ENCODE assay signal across 9 mouse cellular contexts in genomic region chr11:106269060-106269431, GRCm38 (mm10). TPM values are rescaled to one million over a fixed set of nuclear protein-coding genes. Genes with fewer than 3 reads are reported as not detected.
DNase-seq lines count a peak whose midpoint lies in the region; ATAC-seq and TF ChIP-seq lines count a peak whose summit lies in the region.
"Had no signal": no experiment of that assay in that cellular context is flagged by ENCODE, and none has a peak within 500 bp of the region (broad histone marks: within the 10 kb centered on the region; RNA-seq: fewer than 3 reads in every experiment).

No protein-coding gene starts in this region.

- H3K27me3 ChIP-seq in forebrain, embryonic 10.5 days (ENCODE audit: poor library complexity, severe bottlenecking), result no peaks in the 10 kb centered on the region
- no peaks in the 10 kb centered on the region for H3K27me3 ChIP-seq in forebrain, postnatal 0 days (ENCODE audit: insufficient read depth, low read length)
- H3K27me3 ChIP-seq in midbrain, embryonic 14.5 days (ENCODE audit: control insufficient read depth, insufficient read depth, low read length), result no peaks in the 10 kb centered on the region
- H3K27me3 ChIP-seq: Patski had no signal

- no peak for TF ChIP-seq CTCF in forebrain, postnatal 0 days (IDR thresholded peaks at IDR 0.05; ENCODE audit: low read depth)
- no peak for TF ChIP-seq CTCF in bone marrow, adult 2 months (IDR thresholded peaks at IDR 0.05; ENCODE audit: control insufficient read depth, insufficient read depth, low read length)

- H3K9ac ChIP-seq in forebrain, postnatal 0 days, result no peak overlapping the region
- H3K9ac ChIP-seq in midbrain, embryonic 14.5 days (replicated peaks; ENCODE audit: low read length), result peak overlapping the region; percentile 17; the same call in 1 of the 2 replicates

- no peak for TF ChIP-seq POLR2A in bone marrow, adult 2 months (IDR thresholded peaks at IDR 0.05; ENCODE audit: borderline replicate concordance, control insufficient read depth, low read depth, low read length)

- H3K27ac ChIP-seq in forebrain, embryonic 10.5 days, result peak overlapping the region; percentile 68
- no peak overlapping the region for H3K27ac ChIP-seq in forebrain, postnatal 0 days (ENCODE audit: low read depth, low read length)
- H3K27ac ChIP-seq in bone marrow, adult 2 months (ENCODE audit: control insufficient read depth, insufficient read depth, low read depth, low read length, poor library complexity), result peak overlapping the region; percentile 38
- H3K27ac ChIP-seq in midbrain, embryonic 14.5 days (replicated peaks; ENCODE audit: low read depth, low read length), result peak overlapping the region; percentile 14

- ATAC-seq in forebrain, postnatal 0 days, result no peak
- no peak for ATAC-seq in midbrain, embryonic 14.5 days (ENCODE audit: low FRiP score, low TSS enrichment)
- no peak for ATAC-seq in activated CD4-positive, CD25-positive, alpha-beta regulatory T cell, adult 4 months
- ATAC-seq: Patski had no signal

- H3K36me3 ChIP-seq in forebrain, embryonic 10.5 days (replicated peaks), result peaks cover 56% of the 10 kb centered on the region
- peaks cover 34% of the 10 kb centered on the region for H3K36me3 ChIP-seq in forebrain, postnatal 0 days (ENCODE audit: insufficient read depth)
- H3K36me3 ChIP-seq in midbrain, embryonic 14.5 days (ENCODE audit: control insufficient read depth, insufficient read depth, low read length), result peaks cover 34% of the 10 kb centered on the region

- no peaks in the 10 kb centered on the region for H3K9me3 ChIP-seq in forebrain, embryonic 10.5 days
- no peaks in the 10 kb centered on the region for H3K9me3 ChIP-seq in forebrain, postnatal 0 days (ENCODE audit: low read length)
- no peaks in the 10 kb centered on the region for H3K9me3 ChIP-seq in midbrain, embryonic 14.5 days (ENCODE audit: control insufficient read depth, low read length)

- H3K4me3 ChIP-seq in forebrain, embryonic 10.5 days, result no peak overlapping the region; the same call in 1 of the 2 replicates
- no peak overlapping the region for H3K4me3 ChIP-seq in forebrain, postnatal 0 days (ENCODE audit: low read depth, low read length)
- H3K4me3 ChIP-seq in bone marrow, adult 2 months (replicated peaks; ENCODE audit: control insufficient read depth, low read depth, low read length), result no peak overlapping the region
- no peak overlapping the region for H3K4me3 ChIP-seq in midbrain, embryonic 14.5 days (replicated peaks; ENCODE audit: low read depth, low read length)

- no peak overlapping the region for H3K4me2 ChIP-seq in forebrain, postnatal 0 days (ENCODE audit: low read depth)
- 0 out of 2 replicates have a peak overlapping the region, but pooled peaks have one; percentile 8 for H3K4me2 ChIP-seq in midbrain, embryonic 14.5 days (ENCODE audit: low read length)

- WGBS in forebrain, embryonic 10.5 days, result 85% methylated on average over 3 of the region's 3 CpGs
- WGBS in forebrain, postnatal 0 days, result 68% methylated on average over 3 of the region's 3 CpGs
- 22% methylated on average over 3 of the region's 3 CpGs for WGBS in bone marrow, adult 2 months
- 46% methylated on average over 3 of the region's 3 CpGs for WGBS in midbrain, embryonic 14.5 days

- DNase-seq in forebrain, embryonic 10.5 days (ENCODE audit: extremely low spot score, low spot score), result no peak
- no peak for DNase-seq in forebrain, postnatal 0 days
- DNase-seq in heart, adult 9 months (ENCODE audit: low spot score in 2 of 2), result peak; percentile 33 to 59
- peak; percentile 50 for DNase-seq in kidney, postnatal 14 days
- DNase-seq in midbrain, embryonic 14.5 days, result peak; percentile 27
- no peak for DNase-seq in ovary, postnatal 36 days (ENCODE audit: low spot score)

- peaks cover 55% of the 10 kb centered on the region for H3K4me1 ChIP-seq in forebrain, embryonic 10.5 days
- H3K4me1 ChIP-seq in forebrain, postnatal 0 days (ENCODE audit: insufficient read depth), result peaks cover 8% of the 10 kb centered on the region
- peaks cover 7% of the 10 kb centered on the region; the same call in 1 of the 2 replicates for H3K4me1 ChIP-seq in bone marrow, adult 2 months (ENCODE audit: control insufficient read depth, insufficient read depth, low read length)
- H3K4me1 ChIP-seq in midbrain, embryonic 14.5 days (ENCODE audit: control insufficient read depth, insufficient read depth, low read length), result peaks cover 13% of the 10 kb centered on the region

RNA-seq across cellular contexts. Expression of gene Smarcd2, which starts 3.7 kb away (rescaled TPM):
- polyA plus RNA-seq in forebrain, embryonic 10.5 days (2016; fragmentation: Nextera tagmentation; extraction: Ambion mirVana), result 20.5 and 20.7 TPM in 2 replicates
- 16.9 and 20.0 TPM in 2 replicates for total RNA-seq in forebrain, postnatal 0 days (2014; rRNA removed)
- 8.5 and 9.5 TPM in 2 replicates for polyA plus RNA-seq in forebrain, postnatal 0 days (2015; fragmentation: Nextera tagmentation; extraction: Ambion mirVana)
- polyA plus RNA-seq in bone marrow, adult 2 months (2011; ENCODE audit: insufficient read depth, insufficient read length, low replicate concordance, missing spikeins), result 52.2 and 76.9 TPM in 2 replicates
- polyA plus RNA-seq in midbrain, embryonic 14.5 days (2014; fragmentation: Nextera tagmentation; extraction: Ambion mirVana), result 10.0 and 14.0 TPM in 2 replicates
- polyA plus RNA-seq in activated CD4-positive, CD25-positive, alpha-beta regulatory T cell, adult 4 months (2017; shearing (Covaris generic)), result 10 to 100 TPM; 17.6 to 23.2 TPM

RNA-seq across cellular contexts. Expression of gene Tcam1, which starts 7.4 kb away (rescaled TPM):
- 0.15 TPM in 2 replicates for polyA plus RNA-seq in forebrain, embryonic 10.5 days (2016; fragmentation: Nextera tagmentation; extraction: Ambion mirVana)
- 0.23 and 0.38 TPM in 2 replicates for total RNA-seq in forebrain, postnatal 0 days (2014; rRNA removed)
- 0.18 and 0.23 TPM in 2 replicates for polyA plus RNA-seq in forebrain, postnatal 0 days (2015; fragmentation: Nextera tagmentation; extraction: Ambion mirVana)
- not detected in 2 replicates for polyA plus RNA-seq in bone marrow, adult 2 months (2011; ENCODE audit: insufficient read depth, insufficient read length, low replicate concordance, missing spikeins)
- 0.09 and 0.12 TPM in 2 replicates for polyA plus RNA-seq in midbrain, embryonic 14.5 days (2014; fragmentation: Nextera tagmentation; extraction: Ambion mirVana)
- under 1 TPM; 0.12 to 0.43 TPM for polyA plus RNA-seq in activated CD4-positive, CD25-positive, alpha-beta regulatory T cell, adult 4 months (2017; shearing (Covaris generic))

RNA-seq across cellular contexts. Expression of gene Psmc5, which starts 13.1 kb away (rescaled TPM):
- 431 and 435 TPM in 2 replicates for polyA plus RNA-seq in forebrain, embryonic 10.5 days (2016; fragmentation: Nextera tagmentation; extraction: Ambion mirVana)
- 108 and 114 TPM in 2 replicates for total RNA-seq in forebrain, postnatal 0 days (2014; rRNA removed)
- polyA plus RNA-seq in forebrain, postnatal 0 days (2015; fragmentation: Nextera tagmentation; extraction: Ambion mirVana), result 258 and 270 TPM in 2 replicates
- polyA plus RNA-seq in bone marrow, adult 2 months (2011; ENCODE audit: insufficient read depth, insufficient read length, low replicate concordance, missing spikeins), result 74.3 and 96.0 TPM in 2 replicates
- 265 and 286 TPM in 2 replicates for polyA plus RNA-seq in midbrain, embryonic 14.5 days (2014; fragmentation: Nextera tagmentation; extraction: Ambion mirVana)
- polyA plus RNA-seq in activated CD4-positive, CD25-positive, alpha-beta regulatory T cell, adult 4 months (2017; shearing (Covaris generic)), result 100 to 1,000 TPM; 140 to 180 TPM

RNA-seq across cellular contexts. Expression of gene Ftsj3, which starts 13.2 kb away (rescaled TPM):
- polyA plus RNA-seq in forebrain, embryonic 10.5 days (2016; fragmentation: Nextera tagmentation; extraction: Ambion mirVana), result 101 and 102 TPM in 2 replicates
- total RNA-seq in forebrain, postnatal 0 days (2014; rRNA removed), result 40.2 and 62.7 TPM in 2 replicates
- 29.0 and 29.7 TPM in 2 replicates for polyA plus RNA-seq in forebrain, postnatal 0 days (2015; fragmentation: Nextera tagmentation; extraction: Ambion mirVana)
- polyA plus RNA-seq in bone marrow, adult 2 months (2011; ENCODE audit: insufficient read depth, insufficient read length, low replicate concordance, missing spikeins), result 27.2 and 48.5 TPM in 2 replicates
- polyA plus RNA-seq in midbrain, embryonic 14.5 days (2014; fragmentation: Nextera tagmentation; extraction: Ambion mirVana), result 22.0 and 30.2 TPM in 2 replicates
- 10 to 100 TPM; 43.4 to 53.4 TPM for polyA plus RNA-seq in activated CD4-positive, CD25-positive, alpha-beta regulatory T cell, adult 4 months (2017; shearing (Covaris generic))

RNA-seq across cellular contexts. Expression of gene Gh, which starts 32.6 kb away (rescaled TPM):
- polyA plus RNA-seq in forebrain, embryonic 10.5 days (2016; fragmentation: Nextera tagmentation; extraction: Ambion mirVana), result not detected in 2 replicates
- not detected in 2 replicates for total RNA-seq in forebrain, postnatal 0 days (2014; rRNA removed)
- polyA plus RNA-seq in forebrain, postnatal 0 days (2015; fragmentation: Nextera tagmentation; extraction: Ambion mirVana), result not detected in 2 replicates
- polyA plus RNA-seq in bone marrow, adult 2 months (2011; ENCODE audit: insufficient read depth, insufficient read length, low replicate concordance, missing spikeins), result not detected in 2 replicates
- polyA plus RNA-seq in midbrain, embryonic 14.5 days (2014; fragmentation: Nextera tagmentation; extraction: Ambion mirVana), result not detected in 2 replicates
- polyA plus RNA-seq in activated CD4-positive, CD25-positive, alpha-beta regulatory T cell, adult 4 months (2017; shearing (Covaris generic)), result not detected
- polyA plus RNA-seq: Patski had no signal

Comparison
In these comparisons a context has a peak if more than half of its experiments do, and no peak if none do; other contexts are left out.
1. DNase-seq: peak in heart, adult 9 months (2 of 2), kidney, postnatal 14 days (single experiment) and midbrain, embryonic 14.5 days (single experiment); none in forebrain, embryonic 10.5 days (single experiment), forebrain, postnatal 0 days (single experiment) and ovary, postnatal 36 days (single experiment).